Mouse (Mus musculus): Measurements from ENCODE around the gene Olfr32.
"Not testable (repeated sequence)": the region's sequence is repeated elsewhere in the genome, so short reads cannot be mapped to it uniquely, and the experiment has no call there.

The Olfr32 gene
- long read RNA-seq, experiment 1: 0 reads
- long read RNA-seq, experiment 2: 0 reads

GRCm38 (mm10) chr2:90142196-90142595, at the start of gene Olfr32:
Olfr32 (minus strand) TSS chr2:90142296.
- intact Hi-C loops (cut with DNase I): no loop called here

GRCm38 (mm10) chr2:90187082-90187481, 45.0 kb upstream of the Olfr32 start:
- intact Hi-C loops (cut with DNase I): not testable (repeated sequence)

- intact Hi-C loops (cut with DNase I): not testable (repeated sequence)
Observed at GRCm38 (mm10) chr2:90186082-90186481, 44.0 kb upstream of the Olfr32 start.

GRCm38 (mm10) chr2:90153916-90154315, 11.8 kb upstream of the Olfr32 start:
- intact Hi-C loops (cut with DNase I): no loop called here

- intact Hi-C loops (cut with DNase I): no loop called here
Observed at GRCm38 (mm10) chr2:90152991-90153390, 10.9 kb upstream of the Olfr32 start, which contains the start of gene Olfr1270. Olfr1270 (minus strand) TSS chr2:90153091.

- intact Hi-C loops (cut with DNase I): no loop called here
Observed at GRCm38 (mm10) chr2:90121312-90121711, 20.8 kb downstream of the Olfr32 start, which contains the start of gene Olfr1269. Olfr1269 (minus strand) TSS chr2:90121412.

All from adrenal gland (tissue).